Mouse (Mus musculus): ENCODE data around the gene Rtn4r.

The Rtn4r gene

DNA sequence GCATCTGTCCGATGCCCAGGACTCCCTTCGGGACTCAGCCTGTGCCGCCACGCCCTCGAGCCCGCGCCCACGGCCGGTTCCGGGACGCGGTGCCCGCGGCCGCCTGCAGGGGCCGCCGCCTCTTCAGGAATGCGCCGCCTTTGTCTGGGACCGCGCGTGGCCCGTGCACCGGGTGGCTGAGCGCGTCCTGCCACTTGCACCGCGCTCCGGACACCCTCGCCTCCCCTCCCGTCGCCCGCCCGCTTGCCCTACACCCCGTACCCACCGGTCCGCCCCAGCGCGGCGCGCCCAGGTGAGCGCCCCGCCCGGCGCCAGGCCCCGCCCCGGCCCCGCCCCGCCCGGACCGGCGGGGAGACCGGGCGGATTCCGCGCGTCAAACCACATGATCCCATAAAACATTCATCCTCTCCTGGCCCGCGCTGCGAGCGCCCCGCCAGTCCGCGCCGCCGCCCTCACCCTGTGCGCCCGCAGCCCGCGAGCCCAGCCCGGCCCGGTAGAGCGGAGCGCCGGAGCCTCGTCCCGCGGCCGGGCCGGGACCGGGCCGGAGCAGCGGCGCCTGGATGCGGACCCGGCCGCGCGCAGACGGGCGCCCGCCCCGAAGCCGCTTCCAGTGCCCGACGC is at the start of gene Rtn4r:
Gene Rtn4r, plus strand, starts transcription at position 402 of the 621 bp plus-strand sequence.
- DNase-seq = peak; percentile 37 to 40

DNA sequence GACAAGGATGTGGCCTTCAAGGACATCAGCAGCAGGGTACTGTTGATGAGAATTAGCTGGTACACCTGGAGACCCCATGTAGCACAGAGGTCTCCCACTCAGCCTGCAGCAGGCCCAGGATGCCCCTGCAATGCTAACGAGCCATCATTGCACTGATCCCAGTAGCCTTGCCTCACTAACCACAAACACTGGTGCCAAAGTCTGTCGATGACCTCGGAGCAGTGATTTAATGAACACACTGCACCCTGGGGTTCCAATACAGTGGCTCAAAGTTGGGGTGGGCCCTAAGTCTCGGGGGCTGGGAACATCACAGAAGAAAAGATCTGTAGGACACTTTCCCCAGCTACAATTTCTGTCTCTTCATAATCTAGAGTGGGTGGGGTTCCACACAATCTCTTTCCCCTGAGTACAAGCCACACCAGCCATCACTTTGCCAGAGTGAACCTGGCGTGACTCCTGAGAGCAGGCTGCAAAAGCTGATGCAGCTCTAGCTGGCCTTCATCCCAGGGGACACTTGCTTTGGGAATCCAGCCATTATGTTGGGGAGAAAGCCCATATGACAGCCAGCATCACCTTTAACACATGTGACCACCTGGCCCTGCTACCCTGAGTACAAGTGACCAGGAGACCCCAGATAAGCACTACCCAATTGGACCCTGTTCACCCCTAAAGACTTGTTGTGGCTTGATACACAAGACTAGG is 49.0 kb upstream of the Rtn4r start:
- no peak for DNase-seq

GRCm38 (mm10) chr16:18079300-18079699 is 48.1 kb upstream of the Rtn4r start:
- no peak for DNase-seq

DNA sequence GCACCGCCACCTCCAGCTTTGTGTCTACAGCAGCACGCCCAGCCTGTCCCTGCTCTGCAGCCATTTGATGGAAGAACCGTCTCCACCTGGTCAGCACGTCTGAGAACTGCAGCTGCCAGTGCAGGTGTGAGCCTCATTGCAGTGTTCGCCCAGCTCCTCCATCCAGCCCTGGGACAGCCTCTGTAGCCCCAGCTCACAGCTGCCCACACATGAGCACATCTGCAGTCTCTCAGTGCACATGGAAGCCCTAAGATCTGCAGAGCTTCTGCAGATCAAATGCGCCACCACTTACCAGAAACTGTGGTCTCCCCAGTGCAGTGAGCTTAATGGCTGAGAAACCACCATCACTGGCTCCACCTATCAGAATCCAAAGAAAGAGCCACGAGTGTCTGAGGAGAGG is 47.3 kb upstream of the Rtn4r start:
- no peak for DNase-seq

DNA sequence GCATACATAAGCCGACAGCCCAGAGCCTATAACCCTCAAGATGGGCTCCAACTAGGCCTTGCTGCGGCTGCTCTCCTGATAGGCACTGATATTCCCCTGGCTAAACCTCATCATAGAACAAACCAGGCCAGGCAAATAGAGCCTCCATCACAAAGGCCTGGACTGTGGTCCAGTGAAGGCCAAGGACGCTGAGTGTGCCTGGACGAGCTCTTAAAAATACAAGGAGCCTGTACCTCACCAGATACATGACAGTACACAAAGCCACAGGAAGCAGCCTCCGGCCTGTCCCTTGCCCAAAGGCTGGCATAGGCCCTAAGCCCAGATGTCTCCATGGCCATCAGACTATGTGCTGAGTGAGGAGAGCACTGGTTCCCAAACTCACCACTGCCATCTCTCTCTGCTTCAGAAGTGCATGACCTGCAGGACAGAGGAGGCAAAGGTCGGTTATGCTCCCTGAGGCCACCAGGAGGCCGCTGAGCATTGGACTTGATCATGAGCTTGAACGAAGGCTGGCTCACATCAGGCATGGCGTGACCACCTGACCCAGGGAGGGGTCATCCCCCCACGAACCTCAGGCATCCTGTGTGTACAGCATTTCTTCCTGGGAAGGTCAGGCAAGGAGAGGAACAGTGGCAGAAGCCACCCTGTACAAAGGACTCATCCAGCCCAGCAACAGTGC is 46.2 kb upstream of the Rtn4r start:
- peak; percentile 32 to 41 for DNase-seq

DNA sequence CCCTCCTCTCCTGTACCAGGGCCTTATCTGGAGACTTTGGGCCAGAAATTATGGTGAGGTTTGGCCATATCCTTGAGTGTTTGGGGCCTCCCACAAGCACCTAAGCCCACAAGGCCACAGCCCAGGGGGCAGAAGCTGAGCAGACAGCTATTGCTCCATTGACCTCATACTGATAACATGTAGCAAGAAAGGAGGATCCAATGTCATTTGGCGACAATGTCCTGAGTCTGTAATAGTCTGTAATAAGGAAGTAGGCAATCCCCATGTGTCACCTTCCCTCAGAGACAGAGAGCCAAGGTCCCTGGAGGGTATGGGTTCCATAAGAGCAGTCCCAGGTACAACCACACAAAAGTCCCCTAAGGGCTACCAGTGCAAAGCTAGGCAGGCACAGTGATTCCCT is 45.2 kb upstream of the Rtn4r start:
- DNase-seq = no peak

- no peak for DNase-seq
Observed at GRCm38 (mm10) chr16:18083231-18083951, 44.1 kb upstream of the Rtn4r start.

DNA sequence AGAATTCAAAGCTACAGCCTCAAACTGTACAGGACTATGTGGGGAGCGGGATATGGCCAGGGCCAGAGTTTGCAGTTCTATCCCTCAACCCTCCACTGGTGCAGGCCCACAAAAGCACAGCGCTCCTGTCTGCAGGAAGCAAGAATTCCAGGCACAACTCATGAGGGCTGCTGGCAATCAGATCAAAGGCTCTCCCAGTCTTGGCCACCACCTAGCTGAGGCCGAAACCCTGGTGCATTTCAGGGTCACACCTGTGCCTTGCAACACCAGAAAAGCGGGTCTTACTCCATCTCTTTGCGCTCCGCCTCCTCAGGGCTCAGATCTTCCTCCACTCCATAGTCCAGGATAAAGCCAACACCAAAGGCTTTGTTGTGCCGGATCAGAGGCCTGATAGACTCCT is 43.2 kb upstream of the Rtn4r start:
- DNase-seq = no peak

DNA sequence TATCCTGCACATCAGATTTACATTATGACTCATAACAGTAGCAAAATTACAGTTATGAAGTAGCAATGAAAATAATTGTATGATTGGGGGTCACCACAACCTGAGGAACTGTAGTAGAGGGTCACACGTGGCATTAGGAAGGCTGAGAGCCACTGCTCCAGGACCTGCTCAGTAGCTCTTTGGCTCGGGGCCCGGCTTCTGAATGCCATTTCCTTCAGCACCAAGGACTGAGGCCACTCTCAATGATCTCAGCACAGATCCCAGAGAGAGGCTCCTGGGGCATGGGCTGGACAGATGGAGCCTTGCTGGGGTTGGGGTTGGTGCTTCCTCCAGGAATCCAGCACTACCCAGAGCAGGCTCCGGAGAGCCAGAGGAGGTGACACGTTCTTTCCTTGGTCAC is 40.3 kb upstream of the Rtn4r start:
- DNase-seq = no peak

- DNase-seq = no peak
Observed at GRCm38 (mm10) chr16:18096348-18096747, 31.1 kb upstream of the Rtn4r start.

GRCm38 (mm10) chr16:18102816-18103215 is 24.6 kb upstream of the Rtn4r start:
- DNase-seq = no peak

- DNase-seq = no peak
Observed at GRCm38 (mm10) chr16:18103366-18103765, 24.1 kb upstream of the Rtn4r start.

DNA sequence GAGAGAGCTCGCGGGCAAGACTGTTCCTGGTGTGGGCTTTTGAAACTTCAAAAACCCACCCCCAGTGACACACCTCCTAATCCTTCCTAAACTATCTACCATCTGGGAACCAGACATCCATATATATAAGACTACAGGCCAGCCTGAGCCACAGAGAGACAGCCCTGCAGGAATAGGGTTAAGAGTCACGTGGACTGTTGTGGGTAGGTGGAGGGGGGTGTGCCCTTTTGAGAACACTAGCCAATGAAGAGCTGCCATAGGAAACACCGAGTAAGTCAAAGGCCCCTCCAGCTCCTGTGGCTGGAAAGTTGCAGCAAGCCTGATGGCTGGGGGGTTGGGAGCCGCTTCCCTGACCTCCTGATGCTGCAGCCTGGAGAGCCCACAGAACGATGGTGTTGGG is 23.6 kb upstream of the Rtn4r start:
- DNase-seq = no peak

GRCm38 (mm10) chr16:18108221-18108966 is 19.0 kb upstream of the Rtn4r start:
- peak; percentile 55 to 57 for DNase-seq

DNA sequence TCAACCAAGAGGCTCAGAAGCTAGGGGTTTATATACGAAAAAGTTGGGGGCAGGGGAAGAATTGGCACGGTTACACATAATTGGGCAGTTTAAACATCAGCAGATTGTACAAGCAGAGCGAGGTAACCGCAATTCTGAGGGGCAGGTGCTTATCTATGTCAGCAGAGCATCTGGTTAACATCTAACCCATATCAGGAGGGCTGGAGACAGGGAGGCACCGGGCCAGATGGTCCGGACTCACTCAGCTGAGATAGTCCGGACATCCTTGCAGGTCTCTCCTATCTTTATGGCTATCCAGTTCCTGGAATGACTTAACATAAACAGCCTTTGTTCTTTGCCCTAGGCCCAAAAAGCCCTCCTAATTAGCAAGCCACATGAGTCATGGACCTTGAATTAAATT is 16.4 kb upstream of the Rtn4r start:
- no peak for DNase-seq

GRCm38 (mm10) chr16:18116467-18116866 is 11.0 kb upstream of the Rtn4r start:
- DNase-seq = no peak

DNA sequence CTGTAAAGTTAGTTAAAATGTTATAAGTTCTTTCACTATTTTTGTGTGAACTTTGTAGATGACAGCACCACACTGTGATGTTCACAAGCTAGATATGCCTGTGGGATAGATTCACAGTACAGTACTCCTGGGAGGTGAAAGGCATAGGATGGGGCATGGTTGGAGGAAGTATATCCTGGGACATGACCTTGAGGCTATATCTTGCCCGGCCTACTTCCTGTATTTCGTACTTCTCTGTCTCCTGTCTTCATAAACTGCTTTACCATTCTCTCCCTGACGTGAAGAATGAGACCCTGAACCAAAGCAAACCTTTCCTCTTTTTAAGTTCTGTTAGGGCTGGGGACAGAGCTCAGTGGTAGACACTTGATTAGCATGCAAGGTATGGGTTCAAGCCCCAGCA is 9.2 kb upstream of the Rtn4r start:
- DNase-seq = no peak

- DNase-seq = peak; percentile 16 to 21
Observed at GRCm38 (mm10) chr16:18119031-18119730, 8.3 kb upstream of the Rtn4r start.

- no peak for DNase-seq
Observed at GRCm38 (mm10) chr16:18122740-18123139, 4.7 kb upstream of the Rtn4r start.

DNA sequence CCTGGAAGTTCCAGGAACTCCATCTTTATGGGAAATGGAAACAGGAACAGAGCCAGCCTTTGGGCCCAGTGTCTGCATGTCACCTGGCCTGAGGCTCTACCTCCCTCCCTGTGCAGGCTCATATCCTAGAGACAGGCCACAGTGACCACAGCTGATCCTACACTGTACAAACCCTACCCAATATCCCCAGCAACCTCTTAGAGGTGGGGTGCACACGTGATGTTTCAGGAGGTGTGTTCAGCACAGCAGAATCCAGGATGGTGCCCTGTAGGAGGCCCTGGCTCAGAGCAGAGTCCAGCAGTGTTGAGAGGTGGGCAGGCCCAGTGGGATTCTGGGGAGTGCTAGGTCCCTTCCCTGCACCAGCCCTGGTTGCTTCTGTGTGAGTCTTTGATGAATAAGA is 4.0 kb upstream of the Rtn4r start:
- no peak for DNase-seq

- DNase-seq = no peak
Observed at GRCm38 (mm10) chr16:18124040-18124439, 3.4 kb upstream of the Rtn4r start.

GRCm38 (mm10) chr16:18124626-18125025 is 2.8 kb upstream of the Rtn4r start:
- no peak for DNase-seq

All from B cell, adult 2 months (primary cell).